ENCODE assay signal across 9 mouse cellular contexts in genomic region chr12:32123559-32123958, GRCm38 (mm10).
A peak's percentile ranks its signal among the peaks of the same experiment; 100 is the strongest.
DNase-seq lines count a peak whose midpoint lies in the region.
"Had no signal": no experiment of that assay in that cellular context is flagged by ENCODE, and none has a peak within 500 bp of the region (broad histone marks: within the 10 kb centered on the region; RNA-seq: fewer than 3 reads in every experiment).

No protein-coding gene starts in this region.

- DNase-seq in spleen, adult 12 weeks (ENCODE audit: low spot score): peak; percentile 67
- no peak for DNase-seq in spleen, adult 18-20 months
- peak; percentile 87 for DNase-seq in c-Kit-positive CD71-positive TER-119-positive erythroid progenitor cells, embryonic 14.5 days (ENCODE audit: low spot score)
- peak; percentile 29 to 31 for DNase-seq in heart, postnatal 36 days
- peak; percentile 36 to 57 for DNase-seq in spleen, postnatal 36 days (ENCODE audit: low spot score in 2 of 2)
- no peak for DNase-seq in thymus, postnatal 4 days
- no peak for DNase-seq in urinary bladder, adult 18-20 months (ENCODE audit: low spot score in 2 of 2)
- no peak for DNase-seq in urinary bladder, postnatal 14 days (ENCODE audit: low spot score)
- DNase-seq: kidney, postnatal 36 days had no signal

- intact Hi-C loops in heart, postnatal 36 days (cut with DNase I): no loop called here

Comparison
In these comparisons a context has a peak if more than half of its experiments do, and no peak if none do; other contexts are left out.
1. DNase-seq: peak in spleen, adult 12 weeks (single experiment), c-Kit-positive CD71-positive TER-119-positive erythroid progenitor cells, embryonic 14.5 days (single experiment), heart, postnatal 36 days (2 of 2) and spleen, postnatal 36 days (2 of 2); none in spleen, adult 18-20 months (0 of 2), thymus, postnatal 4 days (single experiment), urinary bladder, adult 18-20 months (0 of 2) and urinary bladder, postnatal 14 days (single experiment).